Mouse (Mus musculus) testis, adult 2 months (tissue): ENCODE results near the gene Eda2r.

Source experiments
- CTCF ChIP-seq: fragments of 200-500 bp; IDR thresholded peaks from 2 replicates; pipeline ENCODE4 v1.5.1; 2012; ENCODE audit warnings: low read depth, mild to moderate bottlenecking, inconsistent platforms, low read length, moderate library complexity; ENCODE audit not compliant: control insufficient read depth, insufficient read depth, insufficient replicate concordance
- POLR2A ChIP-seq: fragments of 200-500 bp; IDR thresholded peaks from 2 replicates; pipeline ENCODE4 v1.6.1; 2012; ENCODE audit warnings: low read depth, mild to moderate bottlenecking, inconsistent platforms, low read length, moderate library complexity; ENCODE audit not compliant: control insufficient read depth

GRCm38 (mm10) chrX:97368741-97369140 is 8.3 kb downstream of the Eda2r start:
- TF ChIP-seq POLR2A, result no peak
- TF ChIP-seq CTCF, result no peak
